Mouse (Mus musculus): ENCODE data around the gene Srgap3. TPM values are rescaled to one million over a fixed set of nuclear protein-coding genes. Genes with fewer than 3 reads are reported as not detected.

The Srgap3 gene
- total and polyA plus RNA-seq, 2 experiments from 2014 or later: 0.33 TPM; not detected in 1

DNA sequence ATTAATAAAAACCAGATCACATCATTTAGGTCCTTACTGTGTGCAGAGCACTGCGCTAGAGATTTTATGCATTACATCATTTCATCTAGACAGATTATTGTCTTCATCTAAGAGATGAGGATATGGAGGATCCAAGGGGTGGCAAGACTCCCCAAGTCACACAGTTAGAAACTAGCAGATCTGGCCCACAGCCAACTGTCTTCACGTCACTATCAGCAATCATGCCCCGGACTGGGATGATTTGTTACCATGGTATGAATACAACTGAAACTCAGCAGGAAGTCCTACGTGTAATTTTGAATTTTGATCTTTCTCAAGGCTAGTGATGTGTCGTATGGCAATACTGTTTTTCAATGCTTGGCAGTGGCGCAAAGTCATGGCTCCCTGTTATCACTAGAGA is 18.2 kb downstream of the Srgap3 start:
- DNase-seq (ENCODE audit: low spot score): no peak
- Histone ChIP-seq H3K27me3 (ENCODE audit: control insufficient read depth, insufficient read depth, low read length) (no peaks in the 10 kb centered on the region), H3K27ac (ENCODE audit: low read depth) (no peak overlapping the region), H3K36me3 (replicated peaks; ENCODE audit: control insufficient read depth, insufficient read depth, low read length) (no peaks in the 10 kb centered on the region), H3K4me1 (ENCODE audit: control insufficient read depth, insufficient read depth) (no peaks in the 10 kb centered on the region), H3K9ac (replicated peaks; ENCODE audit: low read depth, low read length) (no peak overlapping the region), H3K9me3 (replicated peaks; ENCODE audit: control insufficient read depth, low read length) (no peaks in the 10 kb centered on the region), H3K4me2 (ENCODE audit: low read depth, low read length) (no peak overlapping the region), H3K4me3 (ENCODE audit: low read depth, low read length) (no peak overlapping the region)
- 56% methylated on average over 6 of the region's 6 CpGs for WGBS
- TF ChIP-seq EP300 (IDR thresholded peaks at IDR 0.05; ENCODE audit: low read depth): no peak
- no peak for TF ChIP-seq CTCF (IDR thresholded peaks at IDR 0.05; ENCODE audit: low read depth)
- ATAC-seq (ENCODE audit: insufficient read depth, low read depth): no peak

DNA sequence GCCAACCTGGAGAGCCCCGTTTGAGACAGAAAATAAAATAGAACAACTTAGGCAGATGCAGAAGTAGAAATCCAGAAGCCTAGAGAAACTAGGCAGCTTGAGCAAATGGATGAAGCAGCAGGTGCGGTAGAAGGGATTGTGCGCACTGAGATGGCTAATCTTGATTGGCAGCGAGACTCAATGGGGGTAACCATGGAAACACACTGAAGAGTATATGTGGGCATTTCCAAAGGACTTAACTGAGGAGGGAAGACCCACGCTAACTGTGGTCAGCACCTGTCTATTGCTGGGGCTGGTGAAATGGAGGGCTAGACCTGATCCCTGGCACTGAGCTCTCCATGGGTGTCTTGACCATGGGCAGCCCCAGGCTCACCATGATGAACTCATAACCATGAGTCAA is 19.7 kb downstream of the Srgap3 start:
- 0 out of 2 replicates have a peak, but pooled peaks cover 4% of the 10 kb centered on the region for H3K9me3 ChIP-seq (replicated peaks; ENCODE audit: control insufficient read depth, low read length)
- ATAC-seq (ENCODE audit: insufficient read depth, low read depth): no peak
- no peaks in the 10 kb centered on the region for H3K27me3 ChIP-seq (ENCODE audit: control insufficient read depth, insufficient read depth, low read length)
- H3K4me1 ChIP-seq (ENCODE audit: control insufficient read depth, insufficient read depth): no peaks in the 10 kb centered on the region
- no peaks in the 10 kb centered on the region for H3K36me3 ChIP-seq (replicated peaks; ENCODE audit: control insufficient read depth, insufficient read depth, low read length)
- TF ChIP-seq CTCF (IDR thresholded peaks at IDR 0.05; ENCODE audit: low read depth) (no peak), EP300 (IDR thresholded peaks at IDR 0.05; ENCODE audit: low read depth) (no peak)
- no peak overlapping the region for H3K4me2 ChIP-seq (ENCODE audit: low read depth, low read length)
- H3K4me3 ChIP-seq (ENCODE audit: low read depth, low read length): no peak overlapping the region
- DNase-seq (ENCODE audit: low spot score): no peak
- WGBS: 82% methylated on average over 5 of the region's 5 CpGs
- H3K27ac ChIP-seq (ENCODE audit: low read depth): no peak overlapping the region
- no peak overlapping the region for H3K9ac ChIP-seq (replicated peaks; ENCODE audit: low read depth, low read length)

GRCm38 (mm10) chr6:112926011-112926410 is 21.1 kb downstream of the Srgap3 start:
- 62% methylated on average over 5 of the region's 5 CpGs for WGBS
- ATAC-seq (ENCODE audit: insufficient read depth, low read depth): no peak
- H3K4me2 ChIP-seq (ENCODE audit: low read depth, low read length): no peak overlapping the region

GRCm38 (mm10) chr6:112925234-112925975 is 21.7 kb downstream of the Srgap3 start:
- Histone ChIP-seq H3K4me1 (ENCODE audit: control insufficient read depth, insufficient read depth) (no peaks in the 10 kb centered on the region), H3K4me3 (ENCODE audit: low read depth, low read length) (no peak overlapping the region), H3K27me3 (ENCODE audit: control insufficient read depth, insufficient read depth, low read length) (no peaks in the 10 kb centered on the region), H3K36me3 (replicated peaks; ENCODE audit: control insufficient read depth, insufficient read depth, low read length) (no peaks in the 10 kb centered on the region), H3K9ac (replicated peaks; ENCODE audit: low read depth, low read length) (no peak overlapping the region), H3K27ac (ENCODE audit: low read depth) (no peak overlapping the region), H3K9me3 (replicated peaks; ENCODE audit: control insufficient read depth, low read length) (0 out of 2 replicates have a peak, but pooled peaks cover 4% of the 10 kb centered on the region), H3K4me2 (ENCODE audit: low read depth, low read length) (no peak overlapping the region)
- TF ChIP-seq CTCF (IDR thresholded peaks at IDR 0.05; ENCODE audit: low read depth) (no peak), EP300 (IDR thresholded peaks at IDR 0.05; ENCODE audit: low read depth) (no peak)
- 49% methylated on average over 11 of the region's 11 CpGs for WGBS
- no peak for ATAC-seq (ENCODE audit: insufficient read depth, low read depth)
- DNase-seq (ENCODE audit: low spot score): no peak

More at GRCm38 (mm10) chr6:112926011-112926410, 21.1 kb downstream of the Srgap3 start:
- Histone ChIP-seq H3K36me3 (replicated peaks; ENCODE audit: control insufficient read depth, insufficient read depth, low read length) (no peaks in the 10 kb centered on the region), H3K27me3 (ENCODE audit: control insufficient read depth, insufficient read depth, low read length) (no peaks in the 10 kb centered on the region), H3K9me3 (replicated peaks; ENCODE audit: control insufficient read depth, low read length) (0 out of 2 replicates have a peak, but pooled peaks cover 4% of the 10 kb centered on the region), H3K27ac (ENCODE audit: low read depth) (no peak overlapping the region), H3K9ac (replicated peaks; ENCODE audit: low read depth, low read length) (no peak overlapping the region), H3K4me1 (ENCODE audit: control insufficient read depth, insufficient read depth) (no peaks in the 10 kb centered on the region), H3K4me3 (ENCODE audit: low read depth, low read length) (no peak overlapping the region)
- TF ChIP-seq CTCF (IDR thresholded peaks at IDR 0.05; ENCODE audit: low read depth): no peak
- TF ChIP-seq EP300 (IDR thresholded peaks at IDR 0.05; ENCODE audit: low read depth): no peak
- DNase-seq (ENCODE audit: low spot score): no peak

DNA sequence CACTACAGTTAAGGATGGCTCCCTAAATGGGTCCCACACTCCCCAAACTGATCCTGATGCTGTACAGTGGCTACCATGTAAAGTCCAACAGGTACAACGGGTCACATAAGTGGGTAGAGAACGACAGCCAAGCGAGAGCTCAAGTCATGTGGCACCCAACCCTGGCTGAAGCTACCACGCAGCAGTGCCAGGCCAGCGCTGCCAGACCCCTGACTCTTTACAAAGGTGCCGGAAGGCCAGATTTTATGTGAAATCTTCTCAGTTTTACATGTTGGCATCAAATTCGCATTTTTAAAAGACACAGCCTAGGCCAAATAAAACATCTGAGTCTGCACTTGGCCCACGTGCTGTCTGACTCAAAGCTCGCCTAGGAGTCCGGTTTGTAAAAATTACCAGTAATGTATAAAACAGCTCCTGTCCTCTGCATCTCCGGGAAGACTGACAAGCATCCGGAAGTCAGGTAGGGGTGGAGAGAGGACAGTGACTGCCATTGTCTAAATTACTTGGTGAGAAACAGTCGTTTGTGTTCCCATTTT is 22.4 kb downstream of the Srgap3 start:
- H3K27ac ChIP-seq (ENCODE audit: low read depth): no peak overlapping the region
- no peak overlapping the region for H3K4me2 ChIP-seq (ENCODE audit: low read depth, low read length)
- DNase-seq (ENCODE audit: low spot score): no peak
- H3K4me1 ChIP-seq (ENCODE audit: control insufficient read depth, insufficient read depth): no peaks in the 10 kb centered on the region
- WGBS: 74% methylated on average over 13 of the region's 13 CpGs
- no peak overlapping the region for H3K4me3 ChIP-seq (ENCODE audit: low read depth, low read length)
- H3K9me3 ChIP-seq (replicated peaks; ENCODE audit: control insufficient read depth, low read length): 0 out of 2 replicates have a peak, but pooled peaks cover 4% of the 10 kb centered on the region
- no peak for TF ChIP-seq CTCF (IDR thresholded peaks at IDR 0.05; ENCODE audit: low read depth)
- no peak for TF ChIP-seq EP300 (IDR thresholded peaks at IDR 0.05; ENCODE audit: low read depth)
- no peak overlapping the region for H3K9ac ChIP-seq (replicated peaks; ENCODE audit: low read depth, low read length)
- H3K36me3 ChIP-seq (replicated peaks; ENCODE audit: control insufficient read depth, insufficient read depth, low read length): no peaks in the 10 kb centered on the region
- H3K27me3 ChIP-seq (ENCODE audit: control insufficient read depth, insufficient read depth, low read length): no peaks in the 10 kb centered on the region
- ATAC-seq (ENCODE audit: insufficient read depth, low read depth): no peak
